Mouse (Mus musculus) MEL (cell line): ENCODE measurements around the gene Alkbh7.

Experiments
- ETS1 ChIP-seq: IDR thresholded peaks from 2 replicates; pipeline ENCODE4 v1.6.1; 2012; ENCODE audit warnings: low read depth, mild to moderate bottlenecking, inconsistent platforms, low read length, improper control_type of control experiment, moderate library complexity
- POLR2A ChIP-seq, 2 experiments: IDR thresholded peaks; 2 replicates each; pipeline ENCODE4 v1.6.1; 2011 to 2012; ENCODE audit warnings: low read length in 2 of 2, mild to moderate bottlenecking in 2 of 2, control low read depth in 1 of 2, improper control_type of control experiment in 1 of 2, low read depth in 1 of 2, moderate library complexity in 1 of 2; ENCODE audit not compliant: control insufficient read depth in 1 of 2, insufficient read depth in 1 of 2, poor library complexity in 1 of 2
- ZMIZ1 ChIP-seq: IDR thresholded peaks from 2 replicates; pipeline ENCODE4 v1.6.1; 2012; ENCODE audit warnings: low read depth, mild to moderate bottlenecking, inconsistent platforms, low read length, improper control_type of control experiment, moderate library complexity

- TF ChIP-seq ZMIZ1 (no peak), POLR2A (IDR thresholded peaks at IDR 0.05; ENCODE audit: control insufficient read depth in 1 of 2, insufficient read depth in 1 of 2, low read depth in 1 of 2, low read length in 2 of 2, poor library complexity in 1 of 2) (no peak), ETS1 (no peak)
These were observed 17.6 kb upstream of the Alkbh7 start for GRCm38 (mm10) chr17:56979524-56979923.
